Mouse (Mus musculus) Muller cell, postnatal 12 days (primary cell): ENCODE measurements at regions not wholly inside any gene's neighbourhood (a gene's known extent, or its start where the extent isn't known, plus 50 kb on each side); places are given as distances from the start of the nearest gene placed in this dataset.

Experiments
- DNase-seq: peaks from one replicate; pipeline ENCODE4 v3.0.0-alpha.2; 2015; ENCODE audit errors: inconsistent ontology term

- no peak for DNase-seq
These were observed 59.9 kb upstream of the Gas1 start for GRCm38 (mm10) chr13:60237091-60237490.

GRCm38 (mm10) chr13:60242447-60243109 lies 65.4 kb upstream of the Gas1 start:
- peak; percentile 74 for DNase-seq

- no peak for DNase-seq
These were observed 65.9 kb upstream of the Gas1 start for GRCm38 (mm10) chr13:60243110-60243481.

- no peak for DNase-seq
These were observed 78.0 kb upstream of the Gas1 start for GRCm38 (mm10) chr13:60255162-60255561.

GRCm38 (mm10) chr13:60255715-60256114 lies 78.5 kb upstream of the Gas1 start:
- DNase-seq = no peak

GRCm38 (mm10) chr13:60256997-60257396 lies 79.8 kb upstream of the Gas1 start:
- DNase-seq = no peak

- no peak for DNase-seq
These were observed 80.7 kb upstream of the Gas1 start for GRCm38 (mm10) chr13:60257878-60258277.

- no peak for DNase-seq
These were observed 85.4 kb upstream of the Gas1 start for GRCm38 (mm10) chr13:60262449-60263028.

- no peak for DNase-seq
These were observed 87.3 kb upstream of the Gas1 start for GRCm38 (mm10) chr13:60264504-60264903.

- DNase-seq = no peak
These were observed 90.4 kb upstream of the Gas1 start for GRCm38 (mm10) chr13:60267557-60267956.

GRCm38 (mm10) chr13:60268256-60268655 lies 91.1 kb upstream of the Gas1 start:
- DNase-seq = no peak

GRCm38 (mm10) chr13:60269406-60269841 lies 92.3 kb upstream of the Gas1 start:
- no peak for DNase-seq

GRCm38 (mm10) chr13:60270526-60270925 lies 93.4 kb upstream of the Gas1 start:
- no peak for DNase-seq

GRCm38 (mm10) chr13:60273331-60273730 lies 96.2 kb upstream of the Gas1 start:
- no peak for DNase-seq

GRCm38 (mm10) chr13:60282543-60283251 lies 105.5 kb upstream of the Gas1 start:
- no peak for DNase-seq

GRCm38 (mm10) chr13:60286525-60287224 lies 109.5 kb upstream of the Gas1 start:
- DNase-seq = no peak

GRCm38 (mm10) chr13:60289650-60290049 lies 112.5 kb upstream of the Gas1 start:
- DNase-seq = no peak

GRCm38 (mm10) chr13:60290820-60291219 lies 113.7 kb upstream of the Gas1 start:
- DNase-seq = peak; percentile 63

GRCm38 (mm10) chr13:60291344-60291743 lies 114.2 kb upstream of the Gas1 start:
- DNase-seq = no peak

- no peak for DNase-seq
These were observed 119.2 kb upstream of the Gas1 start for GRCm38 (mm10) chr13:60296201-60296895.

GRCm38 (mm10) chr13:60296896-60297275 lies 119.7 kb upstream of the Gas1 start:
- no peak for DNase-seq

GRCm38 (mm10) chr13:60298575-60298974 lies 121.4 kb upstream of the Gas1 start:
- peak; percentile 44 for DNase-seq
